Mouse (Mus musculus) embryonic facial prominence, embryonic 12.5 days (tissue): ENCODE data around the gene Gm17334. TPM values are rescaled to one million over a fixed set of nuclear protein-coding genes. Genes with fewer than 3 reads are reported as not detected.

ENCODE experiments used
- ATAC-seq: fragments of 200-750 bp; cut with Nextera tagmentation; 2 replicates; pipeline ENCODE4 v1.8.0; 2017; ENCODE audit not compliant: insufficient number of reproducible peaks, insufficient read depth, low FRiP score, low TSS enrichment
- H3K27ac ChIP-seq: fragments of 300-500 bp; sonication (generic); 2 replicates; pipeline ENCODE4 v1.5.1; 2016; ENCODE audit warnings: mild to moderate bottlenecking
- H3K27me3 ChIP-seq: fragments of 300-500 bp; sonication (generic); 2 replicates; pipeline ENCODE4 v1.6.1; 2016; ENCODE audit warnings: mild to moderate bottlenecking, moderate library complexity
- H3K36me3 ChIP-seq: fragments of 300-500 bp; sonication (generic); 2 replicates; pipeline ENCODE4 v1.6.1; 2016; ENCODE audit warnings: mild to moderate bottlenecking
- H3K4me1 ChIP-seq: fragments of 300-500 bp; sonication (generic); 2 replicates; pipeline ENCODE4 v1.6.1; 2016
- H3K4me2 ChIP-seq: fragments of 300-500 bp; sonication (generic); replicated peaks from 2 replicates; pipeline ENCODE4 v1.6.1; 2016; ENCODE audit warnings: mild to moderate bottlenecking, moderate library complexity
- H3K4me3 ChIP-seq: fragments of 300-500 bp; sonication (generic); 2 replicates; pipeline ENCODE4 v1.5.1; 2016; ENCODE audit warnings: mild to moderate bottlenecking
- H3K9ac ChIP-seq: fragments of 300-500 bp; sonication (generic); 2 replicates; pipeline ENCODE4 v1.6.1; 2016; ENCODE audit warnings: mild to moderate bottlenecking, moderate library complexity
- H3K9me3 ChIP-seq: fragments of 300-500 bp; sonication (generic); 2 replicates; pipeline ENCODE4 v1.6.1; 2016; ENCODE audit warnings: mild to moderate bottlenecking, moderate library complexity
- WGBS: fragments of 180-500 bp; shearing (Covaris S2); methylation state at CpG from one replicate; pipeline ENCODE4 v1.1.7; 2016; 5-methylcytosine and 5-hydroxymethylcytosine counted together
- microRNA-seq: library from miRNA; unstranded; fragments of <30 nt; microRNA quantifications from one replicate; pipeline ENCODE4, GENCODE M21; 2017
- polyA plus RNA-seq: library from polyadenylated mRNA; unstranded; fragments of >200 nt; fragmentation: Nextera tagmentation; extraction: Ambion mirVana; gene quantifications from 2 replicates; pipeline ENCODE4 v1.2.1, GENCODE M21; 2016

The Gm17334 gene
- polyA plus RNA-seq, 1 experiment from 2014 or later = not detected

GRCm38 (mm10) chr11:53734970-53735681 is 37.9 kb downstream of the Gm17334 start:
- H3K27me3 ChIP-seq = no peaks in the 10 kb centered on the region
- no peak overlapping the region for H3K4me2 ChIP-seq
- no peak overlapping the region for H3K27ac ChIP-seq

GRCm38 (mm10) chr11:53734431-53734830 is 38.6 kb downstream of the Gm17334 start:
- Histone ChIP-seq H3K36me3 (no peaks in the 10 kb centered on the region), H3K27ac (no peak overlapping the region), H3K4me3 (no peak overlapping the region), H3K4me1 (no peaks in the 10 kb centered on the region), H3K27me3 (no peaks in the 10 kb centered on the region), H3K9ac (no peak overlapping the region), H3K4me2 (no peak overlapping the region), H3K9me3 (no peaks in the 10 kb centered on the region)
- 92% methylated on average over 2 of the region's 2 CpGs for WGBS
- ATAC-seq = no peak

More at GRCm38 (mm10) chr11:53734970-53735681, 37.9 kb downstream of the Gm17334 start:
- no peak for ATAC-seq
- no peak overlapping the region for H3K4me3 ChIP-seq
- WGBS = 69% methylated on average over 18 of the region's 18 CpGs
- H3K9ac ChIP-seq = no peak overlapping the region
- H3K4me1 ChIP-seq = no peaks in the 10 kb centered on the region
- no peaks in the 10 kb centered on the region for H3K36me3 ChIP-seq
- H3K9me3 ChIP-seq = no peaks in the 10 kb centered on the region

- 89% methylated on average over 7 of the region's 7 CpGs for WGBS
- no peak overlapping the region for H3K27ac ChIP-seq
- no peaks in the 10 kb centered on the region for H3K27me3 ChIP-seq
- no peaks in the 10 kb centered on the region for H3K4me1 ChIP-seq
- no peak overlapping the region for H3K4me3 ChIP-seq
- ATAC-seq = no peak
- no peak overlapping the region for H3K9ac ChIP-seq
- H3K36me3 ChIP-seq = no peaks in the 10 kb centered on the region
- no peak overlapping the region for H3K4me2 ChIP-seq
- no peaks in the 10 kb centered on the region for H3K9me3 ChIP-seq
These were observed 39.2 kb downstream of the Gm17334 start for GRCm38 (mm10) chr11:53733824-53734223.

GRCm38 (mm10) chr11:53732244-53732643 is 40.7 kb downstream of the Gm17334 start:
- Histone ChIP-seq H3K36me3 (no peaks in the 10 kb centered on the region), H3K9me3 (no peaks in the 10 kb centered on the region), H3K9ac (no peak overlapping the region), H3K27me3 (no peaks in the 10 kb centered on the region), H3K4me1 (no peaks in the 10 kb centered on the region), H3K27ac (no peak overlapping the region), H3K4me3 (no peak overlapping the region), H3K4me2 (no peak overlapping the region)
- 88% methylated on average over 8 of the region's 8 CpGs for WGBS
- no peak for ATAC-seq

- Histone ChIP-seq H3K27me3 (no peaks in the 10 kb centered on the region), H3K36me3 (no peaks in the 10 kb centered on the region), H3K9me3 (no peaks in the 10 kb centered on the region), H3K27ac (no peak overlapping the region), H3K4me1 (no peaks in the 10 kb centered on the region), H3K4me3 (no peak overlapping the region), H3K4me2 (no peak overlapping the region), H3K9ac (no peak overlapping the region)
- ATAC-seq = no peak
- WGBS = 90% methylated on average over 7 of the region's 7 CpGs
These were observed 41.5 kb downstream of the Gm17334 start for GRCm38 (mm10) chr11:53731457-53731856.

Small RNAs within 50 kb of the gene (microRNA-seq; reads per million reads assigned to microRNA genes)
- gene Mir7671 = not detected

Other genes with a start within 250 kb of the Gm17334 start
- gene Kif3a, start 205.8 kb downstream of the Gm17334 start, polyA plus RNA-seq = 101 and 112 TPM in 2 replicates
- 1.2 and 2.3 TPM in 2 replicates for gene Il4, start 154.5 kb downstream of the Gm17334 start, polyA plus RNA-seq
- gene Il13, start 138.5 kb downstream of the Gm17334 start, polyA plus RNA-seq = not detected in 2 replicates
- gene Rad50, start 65.9 kb downstream of the Gm17334 start, polyA plus RNA-seq = 25.3 and 30.9 TPM in 2 replicates
- not detected in 2 replicates for gene Il5, start 52.4 kb downstream of the Gm17334 start, polyA plus RNA-seq
- 7.9 and 10.2 TPM in 2 replicates for gene Irf1, start 3.2 kb downstream of the Gm17334 start, polyA plus RNA-seq
- gene Gm12216, start 86.1 kb upstream of the Gm17334 start, polyA plus RNA-seq = 0.28 and 0.74 TPM in 2 replicates
- 9.0 and 10.5 TPM in 2 replicates for gene Slc22a5, start 118.5 kb upstream of the Gm17334 start, polyA plus RNA-seq
- gene Slc22a21, start 207.1 kb upstream of the Gm17334 start, polyA plus RNA-seq = 4.9 and 6.1 TPM in 2 replicates